Mouse (Mus musculus) frontal cortex, adult 2 months (tissue): ENCODE data around the gene Gm21981. TPM values are rescaled to one million over a fixed set of nuclear protein-coding genes. Genes with fewer than 3 reads are reported as not detected.
A peak's percentile ranks its signal among the peaks of the same experiment; 100 is the strongest.

ENCODE experiments used
- DNase-seq, 2 experiments: peaks; one replicate each; pipeline ENCODE4 v3.0.0; 2022; ENCODE audit warnings: low spot score in 1 of 2; ENCODE audit errors: extremely low spot score in 1 of 2
- polyA plus RNA-seq: library from polyadenylated mRNA; depleted of rRNA; stranded (reverse); fragments of >200 nt; gene quantifications from 2 replicates; pipeline ENCODE4 v1.2.3, GENCODE M21; 2012; rRNA removed

Gm21981 gene
- 4.3 and 6.6 TPM in 2 replicates for polyA plus RNA-seq

- no peak for DNase-seq
Observed at GRCm38 (mm10) chr17:47694442-47694502, at the start of gene Gm21981. TSS of gene Gm21981 (minus strand) at chr17:47694455.

- DNase-seq, result no peak
Observed at GRCm38 (mm10) chr17:47742991-47743734, 48.9 kb upstream of the Gm21981 start.

- DNase-seq, result no peak
Observed at GRCm38 (mm10) chr17:47740186-47740585, 45.9 kb upstream of the Gm21981 start.

- DNase-seq, result no peak
Observed at GRCm38 (mm10) chr17:47738879-47739798, 44.9 kb upstream of the Gm21981 start.

GRCm38 (mm10) chr17:47738066-47738878 is 44.0 kb upstream of the Gm21981 start:
- no peak for DNase-seq

GRCm38 (mm10) chr17:47737271-47738065 is 43.2 kb upstream of the Gm21981 start:
- DNase-seq, result peak; percentile 47 to 73

- DNase-seq, result peak; percentile 85 to 99
Observed at GRCm38 (mm10) chr17:47736856-47737255, 42.6 kb upstream of the Gm21981 start, which contains the start of gene Tfeb. TSS of gene Tfeb (plus strand) at chr17:47737030.

GRCm38 (mm10) chr17:47735553-47736100 is 41.4 kb upstream of the Gm21981 start:
- no peak for DNase-seq

- DNase-seq, result no peak
Observed at GRCm38 (mm10) chr17:47730633-47731575, 36.6 kb upstream of the Gm21981 start.

- no peak for DNase-seq
Observed at GRCm38 (mm10) chr17:47726566-47726965, 32.3 kb upstream of the Gm21981 start, which contains the start of gene Pgc. TSS of gene Pgc (plus strand) at chr17:47726842.

- no peak for DNase-seq
Observed at GRCm38 (mm10) chr17:47721183-47721582, 26.9 kb upstream of the Gm21981 start.

- DNase-seq, result no peak
Observed at GRCm38 (mm10) chr17:47715037-47715436, 20.8 kb upstream of the Gm21981 start.

- DNase-seq, result no peak
Observed at GRCm38 (mm10) chr17:47712889-47713571, 18.8 kb upstream of the Gm21981 start.

- no peak for DNase-seq
Observed at GRCm38 (mm10) chr17:47711883-47712282, 17.6 kb upstream of the Gm21981 start.

- DNase-seq, result no peak
Observed at GRCm38 (mm10) chr17:47710036-47710435, 15.8 kb upstream of the Gm21981 start.

- no peak for DNase-seq
Observed at GRCm38 (mm10) chr17:47708972-47709371, 14.7 kb upstream of the Gm21981 start.

GRCm38 (mm10) chr17:47707961-47708360 is 13.7 kb upstream of the Gm21981 start:
- DNase-seq, result no peak

- no peak for DNase-seq
Observed at GRCm38 (mm10) chr17:47706196-47706595, 11.9 kb upstream of the Gm21981 start.
